Mouse (Mus musculus): Measurements from ENCODE around the gene Zic4.

DNA sequence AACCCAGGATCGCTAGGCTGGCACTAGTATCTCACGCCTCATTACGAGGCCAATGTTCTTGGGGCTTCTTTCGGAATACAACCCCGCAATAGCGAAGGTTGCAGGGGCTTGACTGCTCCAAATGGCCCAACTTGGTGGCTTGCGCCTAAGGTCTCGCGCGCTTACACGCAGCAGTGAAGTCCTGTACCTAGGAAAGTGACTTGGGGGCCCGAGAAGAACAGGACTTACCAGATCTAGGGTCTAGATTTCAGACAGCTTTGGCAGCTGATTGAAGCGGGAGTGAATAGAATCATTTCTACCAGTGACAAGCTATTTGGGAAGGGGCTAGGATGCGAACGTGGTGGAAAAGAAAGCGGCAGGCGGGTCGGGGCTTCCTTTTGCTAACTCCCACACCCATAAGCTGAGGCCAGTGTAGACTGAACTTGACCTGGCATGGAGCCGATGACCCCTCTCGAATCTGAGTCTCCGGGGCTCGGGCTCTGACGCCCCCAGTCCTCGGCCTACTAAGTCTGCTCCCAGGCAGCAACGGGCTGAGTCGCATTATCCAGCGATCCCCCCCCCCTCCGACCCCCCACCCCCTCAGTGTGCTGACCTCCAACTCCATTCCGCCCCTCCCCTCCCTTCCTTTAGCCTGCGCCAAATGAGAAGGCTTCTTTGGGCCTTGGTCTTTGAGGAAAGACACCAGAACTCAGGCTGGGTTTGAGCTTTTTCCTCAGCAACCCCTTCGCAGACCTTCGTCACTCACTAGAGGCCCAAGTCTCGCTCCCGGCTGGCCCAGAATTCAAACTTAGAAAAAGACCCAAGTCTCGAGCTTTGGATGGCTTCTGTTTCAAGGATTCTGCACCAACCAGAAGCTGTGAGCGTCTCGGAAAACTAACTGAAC is 8.4 kb upstream of the Zic4 start:
- no peak for TF ChIP-seq TCF12 (IDR thresholded peaks at IDR 0.05; ENCODE audit: insufficient read depth, poor library complexity, severe bottlenecking)
- no peak for TF ChIP-seq POLR2A (IDR thresholded peaks at IDR 0.05; ENCODE audit: insufficient read length, low read depth)
- no peak for TF ChIP-seq POLR2AphosphoS2 (IDR thresholded peaks at IDR 0.05; ENCODE audit: insufficient read length, low read depth)
- TF ChIP-seq MYOD1 (IDR thresholded peaks at IDR 0.05; ENCODE audit: control insufficient read depth in 1 of 3, insufficient read length in 2 of 3, low read depth in 2 of 3) = no peak
- no peak for TF ChIP-seq CEBPB (IDR thresholded peaks at IDR 0.05; ENCODE audit: insufficient read depth, poor library complexity, severe bottlenecking)
- no peak for TF ChIP-seq MAX (IDR thresholded peaks at IDR 0.05; ENCODE audit: low read depth)
- TF ChIP-seq REST (IDR thresholded peaks at IDR 0.05; ENCODE audit: insufficient read depth, insufficient read length) = no peak
- TF ChIP-seq E2F4 (IDR thresholded peaks at IDR 0.05; ENCODE audit: insufficient read depth) = no peak
- TF ChIP-seq USF1 (IDR thresholded peaks at IDR 0.05; ENCODE audit: low read depth) = no peak

All from myocyte (in vitro differentiated cells).